In genomic region chr10:22816237-22816762, GRCm38 (mm10) we compare ENCODE assay signal across 10 mouse cellular contexts. TPM values are rescaled to one million over a fixed set of nuclear protein-coding genes. Genes with fewer than 3 reads are reported as not detected.
A peak's percentile ranks its signal among the peaks of the same experiment; 100 is the strongest.
DNase-seq lines count a peak whose midpoint lies in the region; ATAC-seq lines count a peak whose summit lies in the region.
"Had no signal": no experiment of that assay in that cellular context is flagged by ENCODE, and none has a peak within 500 bp of the region (broad histone marks: within the 10 kb centered on the region; RNA-seq: fewer than 3 reads in every experiment).

No protein-coding gene starts in this region.

- WGBS in kidney, embryonic 14.5 days, result 1% methylated on average over 28 of the region's 28 CpGs
- WGBS in embryonic facial prominence, embryonic 11.5 days, result under 1% methylated on average over 28 of the region's 28 CpGs

- H3K27ac ChIP-seq in kidney, embryonic 14.5 days (ENCODE audit: low read depth, low read length), result peak overlapping the region; percentile 85
- no peak overlapping the region for H3K27ac ChIP-seq in embryonic facial prominence, embryonic 11.5 days (replicated peaks; ENCODE audit: low read depth, low read length)

- H3K27me3 ChIP-seq in kidney, embryonic 14.5 days (ENCODE audit: control insufficient read depth, insufficient read depth, low read length), result peaks cover 15% of the 10 kb centered on the region; the same call in 1 of the 2 replicates
- peaks cover 74% of the 10 kb centered on the region for H3K27me3 ChIP-seq in embryonic facial prominence, embryonic 11.5 days (ENCODE audit: control insufficient read depth, insufficient read depth, low read length)

- no peak for ATAC-seq in kidney, embryonic 14.5 days (ENCODE audit: low FRiP score, low TSS enrichment)
- no peak for ATAC-seq in embryonic facial prominence, embryonic 11.5 days (replicated peaks; ENCODE audit: insufficient number of reproducible peaks, low FRiP score, low TSS enrichment, low read depth)

- H3K4me2 ChIP-seq in kidney, embryonic 14.5 days (replicated peaks; ENCODE audit: low read depth, low read length), result peak overlapping the region; percentile 59
- H3K4me2 ChIP-seq in embryonic facial prominence, embryonic 11.5 days (ENCODE audit: low read depth, low read length), result no peak overlapping the region

- H3K9ac ChIP-seq in kidney, embryonic 14.5 days (ENCODE audit: low read depth, low read length), result peak overlapping the region; percentile 72
- H3K9ac ChIP-seq in embryonic facial prominence, embryonic 11.5 days (replicated peaks; ENCODE audit: low read length), result no peak overlapping the region

- no peaks in the 10 kb centered on the region for H3K9me3 ChIP-seq in kidney, embryonic 14.5 days (ENCODE audit: control insufficient read depth, low read length)
- H3K9me3 ChIP-seq in embryonic facial prominence, embryonic 11.5 days (replicated peaks; ENCODE audit: control insufficient read depth, low read length), result no peaks in the 10 kb centered on the region

- no peak for DNase-seq in kidney, adult 11 months
- peak; percentile 47 for DNase-seq in embryonic facial prominence, embryonic 11.5 days (ENCODE audit: low spot score)
- DNase-seq in kidney, postnatal 4 days, result peak; percentile 44 to 52
- DNase-seq in neural tube, embryonic 10.5 days (ENCODE audit: extremely low spot score, low spot score), result peak; percentile 56
- no peak for DNase-seq in layer of hippocampus, adult 8-10 months (ENCODE audit: low spot score in 2 of 2)
- no peak for DNase-seq in cerebellum, postnatal 4 days (ENCODE audit: low spot score in 2 of 2)
- no peak for DNase-seq in cerebellum, adult 9-11 months
- DNase-seq: layer of hippocampus, adult 9-11 months had no signal

- no peaks in the 10 kb centered on the region for H3K36me3 ChIP-seq in kidney, embryonic 14.5 days (ENCODE audit: control insufficient read depth, insufficient read depth, low read length)
- H3K36me3 ChIP-seq in embryonic facial prominence, embryonic 11.5 days (replicated peaks; ENCODE audit: control insufficient read depth, insufficient read depth, low read depth, low read length), result no peaks in the 10 kb centered on the region

- peaks cover 14% of the 10 kb centered on the region; the same call in 1 of the 2 replicates for H3K4me1 ChIP-seq in kidney, embryonic 14.5 days (ENCODE audit: control insufficient read depth, insufficient read depth, low read length)
- H3K4me1 ChIP-seq in embryonic facial prominence, embryonic 11.5 days (ENCODE audit: control insufficient read depth, insufficient read depth, low read length), result peaks cover 2% of the 10 kb centered on the region

- H3K4me3 ChIP-seq in kidney, embryonic 14.5 days (ENCODE audit: low read length), result peak overlapping the region; percentile 47
- no peak overlapping the region for H3K4me3 ChIP-seq in embryonic facial prominence, embryonic 11.5 days (ENCODE audit: low read depth, low read length)

RNA-seq across cellular contexts. Expression of gene Tcf21, which starts 3.7 kb away (rescaled TPM):
- 331 and 384 TPM in 2 replicates for polyA plus RNA-seq in kidney, embryonic 14.5 days (2014; fragmentation: Nextera tagmentation; extraction: Ambion mirVana)
- polyA plus RNA-seq in embryonic facial prominence, embryonic 11.5 days (2014; fragmentation: Nextera tagmentation; extraction: Ambion mirVana), result 3.2 and 3.5 TPM in 2 replicates
- not detected for total RNA-seq in layer of hippocampus, adult 8-10 months (2022)
- total RNA-seq: monocyte, adult 5-6 weeks had no signal

Comparison
In these comparisons a context has a peak if more than half of its experiments do, and no peak if none do; other contexts are left out.
1. DNase-seq: peak in embryonic facial prominence, embryonic 11.5 days (single experiment), kidney, postnatal 4 days (2 of 2) and neural tube, embryonic 10.5 days (single experiment); none in kidney, adult 11 months (single experiment), layer of hippocampus, adult 8-10 months (0 of 2), cerebellum, postnatal 4 days (0 of 2) and cerebellum, adult 9-11 months (single experiment).
2. RNA of gene Tcf21, which starts 3.7 kb away (polyA plus RNA-seq): 331 to 384 TPM in kidney, embryonic 14.5 days; 3.2 to 3.5 TPM in embryonic facial prominence, embryonic 11.5 days; every median in the first group is over 10 times any median in the second.